Mouse (Mus musculus) forebrain, embryonic 10.5 days (tissue): ENCODE results near the gene Tmem234. TPM values are rescaled to one million over a fixed set of nuclear protein-coding genes. Genes with fewer than 3 reads are reported as not detected.

Experiments used
- DNase-seq: peaks from one replicate; pipeline ENCODE4 v3.0.0-alpha.2; 2017; ENCODE audit warnings: low spot score; ENCODE audit errors: extremely low spot score
- H3K27ac ChIP-seq: fragments of 300-500 bp; sonication (generic); 2 replicates; pipeline ENCODE4 v1.5.1; 2016; ENCODE audit warnings: mild to moderate bottlenecking
- H3K27me3 ChIP-seq: fragments of 300-500 bp; sonication (generic); 2 replicates; pipeline ENCODE4 v1.6.1; 2016; ENCODE audit warnings: mild to moderate bottlenecking; ENCODE audit not compliant: poor library complexity, severe bottlenecking
- H3K36me3 ChIP-seq: fragments of 300-500 bp; sonication (generic); replicated peaks from 2 replicates; pipeline ENCODE4 v1.6.1; 2016; ENCODE audit warnings: mild to moderate bottlenecking, moderate library complexity
- H3K4me1 ChIP-seq: fragments of 300-500 bp; sonication (generic); 2 replicates; pipeline ENCODE4 v1.6.1; 2016
- H3K4me3 ChIP-seq: fragments of 300-500 bp; sonication (generic); 2 replicates; pipeline ENCODE4 v1.5.1; 2016; ENCODE audit warnings: mild to moderate bottlenecking, moderate library complexity
- H3K9me3 ChIP-seq: fragments of 300-500 bp; sonication (generic); 2 replicates; pipeline ENCODE4 v1.6.1; 2016; ENCODE audit warnings: mild to moderate bottlenecking, moderate library complexity
- WGBS: fragments of 180-500 bp; shearing (Covaris S2); methylation state at CpG from one replicate; pipeline ENCODE4 v1.1.7; 2016; 5-methylcytosine and 5-hydroxymethylcytosine counted together
- polyA plus RNA-seq: library from polyadenylated mRNA; unstranded; fragments of >200 nt; fragmentation: Nextera tagmentation; extraction: Ambion mirVana; gene quantifications from 2 replicates; pipeline ENCODE4 v1.2.1, GENCODE M21; 2016

Tmem234 gene
- polyA plus RNA-seq, 1 experiment from 2014 or later: 224 TPM

DNA sequence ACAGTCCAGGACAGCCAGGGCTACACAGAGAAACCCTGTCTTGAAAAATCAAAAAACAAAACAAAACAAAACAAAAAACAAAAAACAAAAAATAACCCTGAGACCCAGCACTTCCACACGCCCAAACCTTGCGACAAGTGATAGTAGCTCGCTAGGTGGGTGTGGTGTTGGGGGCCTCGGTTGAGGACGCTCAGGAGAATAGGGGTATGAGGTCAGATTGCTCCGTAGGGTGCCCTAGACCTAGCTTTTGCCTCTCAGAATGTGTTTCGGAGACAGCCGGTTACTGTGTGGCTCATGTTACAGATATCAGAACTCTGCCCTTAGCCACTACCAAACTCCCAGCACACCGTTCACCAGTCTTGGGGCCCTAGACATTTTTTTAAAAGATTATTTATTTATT is 14.7 kb upstream of the Tmem234 start:
- Histone ChIP-seq H3K36me3 (peaks cover 10% of the 10 kb centered on the region), H3K27me3 (no peaks in the 10 kb centered on the region), H3K4me1 (peaks cover 20% of the 10 kb centered on the region), H3K4me3 (peak overlapping the region; percentile 57), H3K9me3 (no peaks in the 10 kb centered on the region), H3K27ac (peak overlapping the region; percentile 78)
- no peak for DNase-seq
- WGBS: 81% methylated on average over 9 of the region's 9 CpGs

DNA sequence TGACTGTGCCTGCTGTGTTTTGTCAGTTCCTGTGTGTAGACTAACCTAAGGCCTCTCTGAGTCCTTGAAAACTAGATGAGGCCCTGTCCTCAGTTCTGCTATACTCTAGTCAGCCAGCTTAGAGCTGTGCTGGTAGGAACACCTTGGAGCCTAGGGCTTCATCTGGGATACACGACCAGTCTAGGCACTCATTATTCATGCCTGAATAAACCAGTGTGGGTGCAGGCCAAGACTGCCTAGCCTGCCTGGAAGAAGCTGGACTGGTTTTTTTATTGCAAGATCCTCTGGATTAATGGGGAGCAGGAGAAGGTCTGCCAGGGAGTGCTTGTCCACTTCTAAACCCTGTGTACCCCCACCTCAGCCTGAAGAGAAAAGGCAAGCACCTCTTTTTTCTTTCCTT is 13.5 kb upstream of the Tmem234 start:
- WGBS: 46% methylated on average over 1 of the region's 1 CpGs
- Histone ChIP-seq H3K27me3 (no peaks in the 10 kb centered on the region), H3K36me3 (peaks cover 22% of the 10 kb centered on the region), H3K9me3 (no peaks in the 10 kb centered on the region), H3K27ac (no peak overlapping the region), H3K4me1 (peaks cover 20% of the 10 kb centered on the region), H3K4me3 (no peak overlapping the region)
- DNase-seq: no peak

DNA sequence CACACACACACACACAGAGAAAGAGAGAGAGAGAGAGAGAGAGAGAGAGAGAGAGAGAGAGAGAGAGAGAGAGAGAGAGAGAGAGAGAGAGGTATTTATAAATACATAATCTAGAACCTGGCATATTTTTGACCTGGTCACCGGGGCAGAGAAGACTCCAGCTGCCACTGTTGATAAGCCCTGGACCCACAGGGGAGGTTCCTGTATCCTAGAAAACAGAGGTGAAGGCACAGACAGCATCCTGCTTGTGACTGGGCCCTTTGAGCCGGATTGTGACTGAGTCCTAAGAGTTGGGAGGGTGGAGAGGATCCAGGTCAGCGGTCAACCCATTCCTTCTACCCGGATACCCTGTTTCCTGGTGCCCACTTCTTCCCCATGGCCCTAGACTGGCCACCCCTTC is 11.6 kb upstream of the Tmem234 start:
- no peak overlapping the region for H3K27ac ChIP-seq
- H3K4me1 ChIP-seq: peaks cover 20% of the 10 kb centered on the region
- WGBS: 82% methylated on average over 4 of the region's 4 CpGs
- H3K9me3 ChIP-seq: no peaks in the 10 kb centered on the region
- DNase-seq: no peak
- no peak overlapping the region for H3K4me3 ChIP-seq
- no peaks in the 10 kb centered on the region for H3K27me3 ChIP-seq
- peaks cover 41% of the 10 kb centered on the region for H3K36me3 ChIP-seq

GRCm38 (mm10) chr4:129608426-129609025 is 8.1 kb downstream of the Tmem234 start:
- Histone ChIP-seq H3K9me3 (no peaks in the 10 kb centered on the region), H3K36me3 (peaks cover 69% of the 10 kb centered on the region), H3K27me3 (no peaks in the 10 kb centered on the region), H3K4me3 (no peak overlapping the region), H3K27ac (0 out of 2 replicates have a peak overlapping the region, but pooled peaks have one; percentile 51), H3K4me1 (peaks cover 4% of the 10 kb centered on the region; the same call in 1 of the 2 replicates)
- DNase-seq: peak; percentile 85
- WGBS: 41% methylated on average over 7 of the region's 7 CpGs

- Histone ChIP-seq H3K27me3 (no peaks in the 10 kb centered on the region), H3K27ac (no peak overlapping the region), H3K9me3 (no peaks in the 10 kb centered on the region), H3K36me3 (peaks cover 66% of the 10 kb centered on the region), H3K4me3 (no peak overlapping the region), H3K4me1 (peaks cover 4% of the 10 kb centered on the region; the same call in 1 of the 2 replicates)
- 87% methylated on average over 12 of the region's 12 CpGs for WGBS
- no peak for DNase-seq
Measured at GRCm38 (mm10) chr4:129609139-129609631, 8.7 kb downstream of the Tmem234 start.

- Histone ChIP-seq H3K4me1 (peaks cover 4% of the 10 kb centered on the region; the same call in 1 of the 2 replicates), H3K27ac (no peak overlapping the region), H3K4me3 (no peak overlapping the region), H3K27me3 (no peaks in the 10 kb centered on the region), H3K9me3 (no peaks in the 10 kb centered on the region), H3K36me3 (peaks cover 58% of the 10 kb centered on the region)
- DNase-seq: no peak
- 78% methylated on average over 4 of the region's 4 CpGs for WGBS
Measured at GRCm38 (mm10) chr4:129610026-129610425, 9.6 kb downstream of the Tmem234 start.

DNA sequence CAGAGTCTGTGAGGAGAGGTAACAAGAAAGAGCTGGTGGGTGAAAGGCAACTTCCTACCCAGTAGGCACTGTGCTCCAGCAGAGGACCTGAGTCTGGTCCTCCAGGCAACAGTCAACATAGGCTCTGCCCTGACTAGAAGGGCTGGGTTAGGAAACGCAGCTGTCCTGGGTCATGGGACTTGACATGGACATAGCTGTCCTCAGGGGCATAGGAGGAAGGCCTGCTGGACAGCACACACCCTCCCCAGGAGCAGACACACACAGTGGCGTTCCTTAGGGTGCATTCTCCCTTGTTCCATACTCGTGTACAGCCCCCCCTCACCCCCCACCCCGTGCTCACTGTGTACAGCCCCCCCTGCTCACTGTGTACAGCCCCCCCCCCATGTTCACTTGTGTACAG is 10.0 kb downstream of the Tmem234 start:
- whole genome bisulfite sequencing: 75% methylated on average over 4 of the region's 4 CpGs
- Histone ChIP-seq H3K36me3 (peaks cover 54% of the 10 kb centered on the region), H3K4me3 (no peak overlapping the region), H3K4me1 (peaks cover 4% of the 10 kb centered on the region; the same call in 1 of the 2 replicates), H3K27me3 (no peaks in the 10 kb centered on the region), H3K9me3 (no peaks in the 10 kb centered on the region), H3K27ac (no peak overlapping the region)
- DNase-seq: no peak

- Histone ChIP-seq H3K27ac (no peak within 1 kb of the TSS), H3K4me1 (peaks cover 14% of the 10 kb centered on the region), H3K4me3 (no peak within 1 kb of the TSS), H3K27me3 (no peaks in the 10 kb centered on the region), H3K36me3 (peaks cover 43% of the 10 kb centered on the region), H3K9me3 (no peaks in the 10 kb centered on the region)
- WGBS: 88% methylated on average over 6 of the region's 6 CpGs
- DNase-seq: no peak
Measured at GRCm38 (mm10) chr4:129614093-129614492, 13.6 kb downstream of the Tmem234 start, which contains the start of gene Dcdc2b. Gene Dcdc2b (minus strand): TSS chr4:129614257.

- no peak for DNase-seq
- H3K27me3 ChIP-seq: no peaks in the 10 kb centered on the region
- 94% methylated on average over 9 of the region's 9 CpGs for WGBS
- H3K4me3 ChIP-seq: no peak overlapping the region
- H3K9me3 ChIP-seq: no peaks in the 10 kb centered on the region
- peaks cover 18% of the 10 kb centered on the region for H3K4me1 ChIP-seq
- H3K36me3 ChIP-seq: peaks cover 26% of the 10 kb centered on the region
- no peak overlapping the region for H3K27ac ChIP-seq
Measured at GRCm38 (mm10) chr4:129615801-129616290, 15.4 kb downstream of the Tmem234 start.

DNA sequence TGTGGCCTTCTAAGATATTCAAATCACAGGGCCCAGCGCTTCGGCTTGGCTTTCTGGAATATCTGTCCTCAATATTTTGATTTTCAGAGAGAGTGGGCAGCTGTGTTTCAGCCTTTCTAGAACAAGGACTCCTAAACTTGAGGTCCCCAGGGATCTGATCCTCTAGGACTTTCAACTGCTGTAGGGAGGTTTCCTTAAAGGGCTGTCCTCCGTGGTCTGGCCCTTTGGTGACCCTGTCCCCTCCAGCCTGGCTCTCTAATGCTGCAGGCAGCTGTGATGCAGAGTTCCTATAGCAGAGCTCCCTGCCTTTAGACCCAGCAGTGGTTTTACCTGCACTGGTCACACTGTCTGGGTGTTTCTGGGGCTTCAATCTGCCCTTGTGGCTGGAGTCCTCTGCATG is 16.2 kb downstream of the Tmem234 start:
- H3K9me3 ChIP-seq: no peaks in the 10 kb centered on the region
- no peak overlapping the region for H3K27ac ChIP-seq
- H3K27me3 ChIP-seq: no peaks in the 10 kb centered on the region
- peaks cover 18% of the 10 kb centered on the region for H3K4me1 ChIP-seq
- WGBS: 91% methylated on average over 3 of the region's 3 CpGs
- H3K4me3 ChIP-seq: no peak overlapping the region; the same call in 1 of the 2 replicates
- no peak for DNase-seq
- peaks cover 26% of the 10 kb centered on the region for H3K36me3 ChIP-seq

DNA sequence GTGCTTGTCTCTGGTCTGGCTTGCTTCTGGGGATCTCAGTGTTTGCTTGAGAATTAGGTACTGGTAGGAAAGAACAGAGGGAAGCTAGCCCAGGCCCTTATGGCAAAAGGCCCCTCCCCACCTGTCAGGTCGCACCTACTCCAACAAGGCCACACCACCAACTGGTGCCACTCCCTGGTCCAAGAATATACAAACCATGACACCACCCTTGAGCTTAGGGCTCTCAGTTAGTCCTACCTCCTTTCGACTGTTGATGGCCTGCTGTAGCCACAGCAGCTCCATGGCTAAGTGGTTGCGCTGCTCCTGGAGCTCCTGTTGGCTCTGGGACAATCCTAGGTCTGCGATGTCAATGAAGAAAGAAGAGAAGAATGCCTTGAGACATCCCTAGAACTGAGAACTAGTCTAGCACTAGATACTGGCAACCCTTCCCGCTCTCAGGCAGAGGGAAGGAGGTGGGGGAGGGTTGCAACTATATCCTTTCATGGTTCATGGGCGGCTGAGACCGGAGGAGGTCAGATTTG is 16.7 kb downstream of the Tmem234 start:
- Histone ChIP-seq H3K4me1 (peaks cover 21% of the 10 kb centered on the region), H3K27me3 (no peaks in the 10 kb centered on the region), H3K9me3 (no peaks in the 10 kb centered on the region), H3K4me3 (no peak overlapping the region), H3K36me3 (peaks cover 26% of the 10 kb centered on the region), H3K27ac (no peak overlapping the region)
- no peak for DNase-seq
- WGBS: 97% methylated on average over 7 of the region's 7 CpGs

DNA sequence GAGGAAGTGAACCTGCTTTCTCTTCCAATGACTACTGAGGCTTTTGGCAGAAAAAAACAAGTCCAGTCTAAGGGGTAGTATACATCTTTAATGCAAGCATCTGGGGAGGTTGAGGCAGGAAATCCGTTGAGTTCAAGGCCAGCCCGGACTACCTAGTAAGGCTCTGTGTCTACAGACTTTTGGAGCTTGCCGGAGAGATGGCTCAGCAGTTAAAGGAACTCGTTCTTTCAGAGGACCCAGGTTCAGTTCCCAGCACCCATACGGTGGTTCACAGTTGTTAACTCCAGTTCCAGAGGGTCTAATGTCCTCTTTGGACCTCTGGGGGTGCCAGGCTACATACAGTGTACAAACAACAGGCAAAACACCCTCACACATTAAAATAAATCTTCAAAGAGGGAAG is 17.6 kb downstream of the Tmem234 start:
- H3K4me3 ChIP-seq: peak overlapping the region; percentile 78
- no peaks in the 10 kb centered on the region for H3K9me3 ChIP-seq
- DNase-seq: no peak
- no peaks in the 10 kb centered on the region for H3K27me3 ChIP-seq
- peak overlapping the region; percentile 93 for H3K27ac ChIP-seq
- H3K4me1 ChIP-seq: peaks cover 30% of the 10 kb centered on the region
- WGBS: 95% methylated on average over 5 of the region's 5 CpGs
- H3K36me3 ChIP-seq: peaks cover 26% of the 10 kb centered on the region
